Mouse (Mus musculus): ENCODE measurements around the gene Snd1.

Snd1 gene

GRCm38 (mm10) chr6:28877945-28878666 is 403.2 kb downstream of the Snd1 start:
- DNase-seq: no peak

GRCm38 (mm10) chr6:28879315-28879714 is 404.4 kb downstream of the Snd1 start:
- no peak for DNase-seq

- no peak for DNase-seq
Measured at GRCm38 (mm10) chr6:28880909-28881308, 406.0 kb downstream of the Snd1 start.

- no peak for DNase-seq
Measured at GRCm38 (mm10) chr6:28883518-28883917, 408.6 kb downstream of the Snd1 start.

- no peak for DNase-seq
Measured at GRCm38 (mm10) chr6:28886724-28887440, 411.9 kb downstream of the Snd1 start.

- DNase-seq: no peak
Measured at GRCm38 (mm10) chr6:28890426-28890825, 415.5 kb downstream of the Snd1 start.

GRCm38 (mm10) chr6:28891480-28891879 is 416.5 kb downstream of the Snd1 start:
- DNase-seq: no peak

GRCm38 (mm10) chr6:28895004-28895515 is 420.1 kb downstream of the Snd1 start:
- no peak for DNase-seq

- no peak for DNase-seq
Measured at GRCm38 (mm10) chr6:28895726-28896125, 420.8 kb downstream of the Snd1 start.

- no peak for DNase-seq
Measured at GRCm38 (mm10) chr6:28896762-28897320, 421.9 kb downstream of the Snd1 start.

- DNase-seq: no peak
Measured at GRCm38 (mm10) chr6:28897326-28898085, 422.6 kb downstream of the Snd1 start.

GRCm38 (mm10) chr6:28898836-28899235 is 423.9 kb downstream of the Snd1 start:
- peak; percentile 54 for DNase-seq

- no peak for DNase-seq
Measured at GRCm38 (mm10) chr6:28902573-28902972, 427.6 kb downstream of the Snd1 start.

- no peak for DNase-seq
Measured at GRCm38 (mm10) chr6:28904417-28904816, 429.5 kb downstream of the Snd1 start.

- DNase-seq: no peak
Measured at GRCm38 (mm10) chr6:28905301-28905700, 430.4 kb downstream of the Snd1 start.

GRCm38 (mm10) chr6:28909866-28910265 is 434.9 kb downstream of the Snd1 start:
- DNase-seq: no peak

- DNase-seq: no peak
Measured at GRCm38 (mm10) chr6:28914981-28915380, 440.0 kb downstream of the Snd1 start.

- peak; percentile 15 for DNase-seq
Measured at GRCm38 (mm10) chr6:28916630-28917029, 441.7 kb downstream of the Snd1 start.

- DNase-seq: no peak
Measured at GRCm38 (mm10) chr6:28919346-28919745, 444.4 kb downstream of the Snd1 start.

GRCm38 (mm10) chr6:28922371-28922770 is 447.4 kb downstream of the Snd1 start:
- DNase-seq: no peak

- DNase-seq: no peak
Measured at GRCm38 (mm10) chr6:28923091-28923824, 448.3 kb downstream of the Snd1 start.

- no peak for DNase-seq
Measured at GRCm38 (mm10) chr6:28923837-28924236, 448.9 kb downstream of the Snd1 start.
